Mouse (Mus musculus): Measurements from ENCODE around the gene Coro1c. TPM values are rescaled to one million over a fixed set of nuclear protein-coding genes. Genes with fewer than 3 reads are reported as not detected.

The Coro1c gene
- total and polyA plus RNA-seq, 3 experiments: 77.3 to 158 (median 103) TPM

- peak; percentile 78 for TF ChIP-seq MAX (IDR thresholded peaks at IDR 0.05; ENCODE audit: low read length)
These were observed 5.6 kb downstream of the Coro1c start (continued) for GRCm38 (mm10) chr5:113902983-113903382.

DNA sequence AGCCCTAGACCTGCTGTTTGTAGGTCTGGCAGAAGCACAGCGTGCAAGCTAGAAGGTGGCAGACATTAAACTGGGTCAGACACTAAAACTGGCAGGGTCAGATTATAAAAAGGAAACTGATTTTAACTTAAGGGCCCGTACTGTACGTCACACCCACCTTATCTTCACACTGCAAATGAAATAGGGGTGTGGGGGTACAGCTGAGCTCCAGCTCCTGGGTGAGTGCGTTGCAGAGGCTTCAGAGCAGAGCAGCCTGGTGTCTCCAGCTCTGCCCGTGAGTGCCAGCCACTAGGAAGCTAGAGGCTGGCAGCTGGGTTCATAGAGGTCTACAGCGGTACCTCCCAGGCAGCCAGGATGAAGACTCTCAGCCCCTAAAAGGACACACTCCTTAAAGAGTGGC, 6.5 kb downstream of the Coro1c start:
- Histone ChIP-seq H3K27ac (ENCODE audit: control insufficient read depth, low read depth, low read length) (peak overlapping the region; percentile 94), H3K9me3 (replicated peaks; ENCODE audit: insufficient read depth, low read length) (no peaks in the 10 kb centered on the region), H3K9ac (ENCODE audit: control insufficient read depth, low read depth, low read length, poor library complexity, severe bottlenecking) (peak overlapping the region; percentile 52), H3K36me3 (ENCODE audit: control insufficient read depth in 1 of 2, insufficient read depth in 2 of 2, low read length in 2 of 2) (peaks cover 0 to 63% of the 10 kb centered on the region in 2 experiments; a peak in 2 of 4 replicates), H3K4me1 (ENCODE audit: control insufficient read depth in 1 of 2, insufficient read depth in 2 of 2, low read length in 2 of 2) (peaks cover 21 to 56% of the 10 kb centered on the region in 2 experiments), H3K27me3 (ENCODE audit: control insufficient read depth in 1 of 2, insufficient read depth in 2 of 2, low read length in 2 of 2) (no peaks in the 10 kb centered on the region), H3K79me2 (ENCODE audit: control insufficient read depth, insufficient read depth, low read length, poor library complexity) (peaks cover 75% of the 10 kb centered on the region), H3K4me3 (ENCODE audit: control insufficient read depth in 1 of 2, insufficient read depth in 1 of 2, low read depth in 2 of 2, low read length in 2 of 2) (peak overlapping the region; percentile 22 to 33)
- peak; percentile 87 for DNase-seq (ENCODE audit: low read depth, low spot score)
- TF ChIP-seq TAL1 (IDR thresholded peaks at IDR 0.05; ENCODE audit: low read length) (peak; percentile 76), ELF1 (IDR thresholded peaks at IDR 0.05; ENCODE audit: low read depth, low read length) (no peak), TCF12 (IDR thresholded peaks at IDR 0.05; ENCODE audit: low read depth, low read length) (peak; percentile 91), ETS1 (IDR thresholded peaks at IDR 0.05; ENCODE audit: low read depth, low read length) (peak; percentile 99), BHLHE40 (IDR thresholded peaks at IDR 0.05; ENCODE audit: borderline replicate concordance, low read depth, low read length) (peak; percentile 55; the same call in 1 of the 2 replicates), USF1 (IDR thresholded peaks at IDR 0.05; ENCODE audit: low read depth, low read length) (no peak), HCFC1 (IDR thresholded peaks at IDR 0.05; ENCODE audit: low read depth, low read length) (no peak), RCOR1 (IDR thresholded peaks at IDR 0.05; ENCODE audit: low read depth, low read length) (peak; percentile 97), MXI1 (IDR thresholded peaks at IDR 0.05; ENCODE audit: low read depth, low read length) (peak; percentile 72), MYB (IDR thresholded peaks at IDR 0.05; ENCODE audit: low read depth, low read length) (peak; percentile 49), EP300 (IDR thresholded peaks at IDR 0.05; ENCODE audit: low read depth in 1 of 2, low read length in 2 of 2) (peak; percentile 81 to 92), SIN3A (IDR thresholded peaks at IDR 0.05; ENCODE audit: low read length) (peak; percentile 91), GATA1 (IDR thresholded peaks at IDR 0.05; ENCODE audit: low read depth, low read length) (peak; percentile 88), POLR2A (IDR thresholded peaks at IDR 0.05; ENCODE audit: control insufficient read depth in 1 of 2, insufficient read depth in 1 of 2, low read depth in 1 of 2, low read length in 2 of 2, poor library complexity in 1 of 2) (peak in 1 of 2 experiments; percentile 50; a peak in 1 of 4 replicates), POLR2AphosphoS2 (IDR thresholded peaks at IDR 0.05; ENCODE audit: low read length) (no peak), MAZ (IDR thresholded peaks at IDR 0.05; ENCODE audit: low read depth, low read length) (peak; percentile 69; the same call in 1 of the 2 replicates), MEF2A (IDR thresholded peaks at IDR 0.05; ENCODE audit: extremely low read depth, insufficient replicate concordance, low read depth, low read length, poor library complexity, severe bottlenecking) (0 out of 2 replicates have a peak, but pooled peaks have one; percentile 28), MYC (IDR thresholded peaks at IDR 0.05; ENCODE audit: low read depth, low read length) (no peak)

Data from MEL (cell line).